Mouse (Mus musculus): ENCODE results near the gene Wdr12. TPM values are rescaled to one million over a fixed set of nuclear protein-coding genes. Genes with fewer than 3 reads are reported as not detected.
"Not testable (repeated sequence)": the region's sequence is repeated elsewhere in the genome, so short reads cannot be mapped to it uniquely, and the experiment has no call there.

Wdr12 gene
- polyA plus RNA-seq, 1 experiment from 2014 or later, result 46.3 TPM

GRCm38 (mm10) chr1:60056310-60056709 lies 42.1 kb downstream of the Wdr12 start:
- H3K36me3 ChIP-seq, result no peaks in the 10 kb centered on the region
- no peak overlapping the region for H3K4me3 ChIP-seq
- no peak for ATAC-seq (ENCODE audit: low FRiP score, low read depth)
- no peaks in the 10 kb centered on the region for H3K27me3 ChIP-seq
- H3K9ac ChIP-seq, result no peak overlapping the region
- no peak overlapping the region for H3K4me2 ChIP-seq
- 72% methylated on average over 3 of the region's 3 CpGs for WGBS
- H3K9me3 ChIP-seq, result no peaks in the 10 kb centered on the region
- H3K27ac ChIP-seq (replicated peaks), result no peak overlapping the region
- no peaks in the 10 kb centered on the region for H3K4me1 ChIP-seq (replicated peaks)

GRCm38 (mm10) chr1:60054659-60055058 lies 43.8 kb downstream of the Wdr12 start:
- Histone ChIP-seq H3K9me3 (no peaks in the 10 kb centered on the region), H3K4me2 (no peak overlapping the region), H3K27me3 (no peaks in the 10 kb centered on the region), H3K36me3 (no peaks in the 10 kb centered on the region), H3K4me3 (no peak overlapping the region), H3K4me1 (replicated peaks) (no peaks in the 10 kb centered on the region), H3K27ac (replicated peaks) (no peak overlapping the region), H3K9ac (no peak overlapping the region)
- 50% methylated on average over 3 of the region's 3 CpGs for WGBS
- ATAC-seq (ENCODE audit: low FRiP score, low read depth), result no peak

GRCm38 (mm10) chr1:60047481-60047880 lies 51.0 kb downstream of the Wdr12 start:
- not testable (repeated sequence) for H3K27ac ChIP-seq (replicated peaks); H3K36me3 ChIP-seq; H3K9me3 ChIP-seq; H3K27me3 ChIP-seq; H3K4me1 ChIP-seq (replicated peaks); H3K4me2 ChIP-seq; H3K4me3 ChIP-seq; ATAC-seq (ENCODE audit: low FRiP score, low read depth); H3K9ac ChIP-seq
- WGBS, result 95% methylated on average over 5 of the region's 5 CpGs

- no peaks in the 10 kb centered on the region for H3K9me3 ChIP-seq
- H3K4me3 ChIP-seq, result no peak overlapping the region
- H3K36me3 ChIP-seq, result no peaks in the 10 kb centered on the region
- H3K4me2 ChIP-seq, result no peak overlapping the region
- ATAC-seq (ENCODE audit: low FRiP score, low read depth), result no peak
- no peak overlapping the region for H3K9ac ChIP-seq
- WGBS, result 94% methylated on average over 1 of the region's 1 CpGs
- 0 out of 2 replicates have a peak, but pooled peaks cover 3% of the 10 kb centered on the region for H3K4me1 ChIP-seq (replicated peaks)
- H3K27me3 ChIP-seq, result no peaks in the 10 kb centered on the region
- no peak overlapping the region for H3K27ac ChIP-seq (replicated peaks)
Measured at GRCm38 (mm10) chr1:60044595-60044994, 53.9 kb downstream of the Wdr12 start.

- Histone ChIP-seq H3K4me1 (replicated peaks) (0 out of 2 replicates have a peak, but pooled peaks cover 3% of the 10 kb centered on the region), H3K9me3 (no peaks in the 10 kb centered on the region), H3K4me2 (peak within 1 kb of the TSS; percentile 92), H3K27ac (replicated peaks) (peak within 1 kb of the TSS; percentile 87), H3K4me3 (peak within 1 kb of the TSS; percentile 70), H3K36me3 (no peaks in the 10 kb centered on the region), H3K9ac (peak within 1 kb of the TSS; percentile 77), H3K27me3 (no peaks in the 10 kb centered on the region)
- peak; percentile 95 for ATAC-seq (ENCODE audit: low FRiP score, low read depth)
- WGBS, result under 1% methylated on average over 67 of the region's 99 CpGs
Measured at GRCm38 (mm10) chr1:60042796-60043469, 55.5 kb downstream of the Wdr12 start, which contains the start of gene Ica1l. Ica1l (minus strand) TSS chr1:60043184.

- Histone ChIP-seq H3K9ac (peak overlapping the region; percentile 77), H3K9me3 (no peaks in the 10 kb centered on the region), H3K27ac (replicated peaks) (peak overlapping the region; percentile 87), H3K27me3 (no peaks in the 10 kb centered on the region), H3K36me3 (no peaks in the 10 kb centered on the region), H3K4me1 (replicated peaks) (0 out of 2 replicates have a peak, but pooled peaks cover 3% of the 10 kb centered on the region), H3K4me3 (peak overlapping the region; percentile 70), H3K4me2 (peak overlapping the region; percentile 92)
- 2% methylated on average over 19 of the region's 19 CpGs for WGBS
- peak; percentile 17 for ATAC-seq (ENCODE audit: low FRiP score, low read depth)
Measured at GRCm38 (mm10) chr1:60042398-60042795, 56.0 kb downstream of the Wdr12 start.

GRCm38 (mm10) chr1:60035044-60035443 lies 63.4 kb downstream of the Wdr12 start:
- WGBS, result 87% methylated on average over 2 of the region's 2 CpGs
- H3K4me2 ChIP-seq, result no peak overlapping the region
- H3K9me3 ChIP-seq, result no peaks in the 10 kb centered on the region
- no peak overlapping the region for H3K9ac ChIP-seq
- H3K4me1 ChIP-seq (replicated peaks), result no peaks in the 10 kb centered on the region
- no peak overlapping the region for H3K4me3 ChIP-seq
- no peaks in the 10 kb centered on the region for H3K27me3 ChIP-seq
- no peak for ATAC-seq (ENCODE audit: low FRiP score, low read depth)
- no peaks in the 10 kb centered on the region for H3K36me3 ChIP-seq
- H3K27ac ChIP-seq (replicated peaks), result no peak overlapping the region

Other genes starting within 250 kb of the Wdr12 start
- 37.2 and 38.3 TPM in 2 replicates for gene Fam117b, start 185.6 kb downstream of the Wdr12 start, polyA plus RNA-seq (2015; fragmentation: Nextera tagmentation; extraction: Ambion mirVana)
- 42.7 and 46.4 TPM in 2 replicates for gene Ica1l, start 55.5 kb downstream of the Wdr12 start, polyA plus RNA-seq (2015; fragmentation: Nextera tagmentation; extraction: Ambion mirVana)
- gene Carf, start 398 bp downstream of the Wdr12 start, polyA plus RNA-seq (2015; fragmentation: Nextera tagmentation; extraction: Ambion mirVana), result 7.7 and 8.8 TPM in 2 replicates
- gene Nbeal1, start 82.0 kb upstream of the Wdr12 start, polyA plus RNA-seq (2015; fragmentation: Nextera tagmentation; extraction: Ambion mirVana), result 7.1 and 8.0 TPM in 2 replicates
- gene Cyp20a1, start 244.7 kb upstream of the Wdr12 start, polyA plus RNA-seq (2015; fragmentation: Nextera tagmentation; extraction: Ambion mirVana), result 16.5 and 17.1 TPM in 2 replicates

All from hindbrain, embryonic 15.5 days (tissue).